Mouse (Mus musculus) intestine, embryonic 16.5 days (tissue): Measurements from ENCODE around the gene Cdh3. TPM values are rescaled to one million over a fixed set of nuclear protein-coding genes. Genes with fewer than 3 reads are reported as not detected.

Experiments used
- ATAC-seq: fragments of 200-750 bp; cut with Nextera tagmentation; 2 replicates; pipeline ENCODE4 v1.8.0; 2017; ENCODE audit warnings: moderate TSS enrichment, moderate library complexity
- H3K27ac ChIP-seq: fragments of 300-500 bp; sonication (generic); 2 replicates; pipeline ENCODE4 v1.5.1; 2014; ENCODE audit warnings: mild to moderate bottlenecking, low read length
- H3K27me3 ChIP-seq: fragments of 300-500 bp; sonication (generic); replicated peaks from 2 replicates; pipeline ENCODE4 v1.6.1; 2014; ENCODE audit warnings: low read length, control low read depth, mixed read lengths; ENCODE audit not compliant: control insufficient read depth, insufficient read depth
- H3K36me3 ChIP-seq: fragments of 300-500 bp; sonication (generic); 2 replicates; pipeline ENCODE4 v1.6.1; 2014; ENCODE audit warnings: low read length, control low read depth; ENCODE audit not compliant: control insufficient read depth, insufficient read depth
- H3K4me1 ChIP-seq: fragments of 300-500 bp; sonication (generic); 2 replicates; pipeline ENCODE4 v1.6.1; 2014; ENCODE audit warnings: low read length, control low read depth, mixed read lengths; ENCODE audit not compliant: control insufficient read depth, insufficient read depth
- H3K4me2 ChIP-seq: fragments of 300-500 bp; sonication (generic); 2 replicates; pipeline ENCODE4 v1.6.1; 2014; ENCODE audit warnings: low read depth, low read length, control low read depth
- H3K4me3 ChIP-seq: fragments of 300-500 bp; sonication (generic); 2 replicates; pipeline ENCODE4 v1.5.1; 2014; ENCODE audit warnings: mild to moderate bottlenecking, low read length
- H3K9ac ChIP-seq: fragments of 300-500 bp; sonication (generic); 2 replicates; pipeline ENCODE4 v1.6.1; 2014; ENCODE audit warnings: low read depth, low read length
- H3K9me3 ChIP-seq: fragments of 300-500 bp; sonication (generic); 2 replicates; pipeline ENCODE4 v1.6.1; 2016; ENCODE audit warnings: low read length, control low read depth; ENCODE audit not compliant: control insufficient read depth
- WGBS: fragments of 180-500 bp; shearing (Covaris S2); extraction: QIAGEN DNeasy Blood & Tissue Kit; methylation state at CpG from one replicate; pipeline ENCODE4 v1.1.7; 2014; 5-methylcytosine and 5-hydroxymethylcytosine counted together
- polyA plus RNA-seq: library from polyadenylated mRNA; unstranded; fragments of >200 nt; fragmentation: Nextera tagmentation; extraction: Ambion mirVana; gene quantifications from 2 replicates; pipeline ENCODE4 v1.2.1, GENCODE M21; 2015

The Cdh3 gene
- polyA plus RNA-seq, 1 experiment from 2014 or later, result 12.5 TPM

DNA sequence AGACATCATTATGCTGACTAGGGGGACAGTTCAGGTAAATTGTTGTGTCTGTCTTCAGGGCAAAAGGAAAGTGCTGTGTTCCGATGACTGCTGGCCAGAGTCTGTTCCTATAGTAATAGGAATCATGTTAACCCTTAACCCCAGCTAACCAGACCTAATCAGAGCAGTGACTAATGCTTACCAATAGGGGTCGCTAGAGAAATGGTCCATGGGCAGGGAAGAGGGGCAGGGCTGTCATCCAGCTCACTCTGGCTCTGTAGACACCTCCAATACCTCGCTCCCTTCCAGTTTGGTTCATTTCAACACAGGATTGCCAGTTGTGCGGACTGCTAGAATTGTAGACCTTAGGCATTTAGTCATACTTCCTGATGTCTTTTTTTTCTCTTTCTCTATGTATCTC, 24.8 kb downstream of the Cdh3 start:
- Histone ChIP-seq H3K4me2 (no peak overlapping the region), H3K9ac (no peak overlapping the region), H3K4me3 (no peak overlapping the region), H3K27ac (no peak overlapping the region), H3K27me3 (no peaks in the 10 kb centered on the region), H3K4me1 (no peaks in the 10 kb centered on the region), H3K9me3 (peaks cover 2% of the 10 kb centered on the region), H3K36me3 (no peaks in the 10 kb centered on the region)
- WGBS, result 70% methylated on average over 4 of the region's 4 CpGs
- ATAC-seq, result no peak

DNA sequence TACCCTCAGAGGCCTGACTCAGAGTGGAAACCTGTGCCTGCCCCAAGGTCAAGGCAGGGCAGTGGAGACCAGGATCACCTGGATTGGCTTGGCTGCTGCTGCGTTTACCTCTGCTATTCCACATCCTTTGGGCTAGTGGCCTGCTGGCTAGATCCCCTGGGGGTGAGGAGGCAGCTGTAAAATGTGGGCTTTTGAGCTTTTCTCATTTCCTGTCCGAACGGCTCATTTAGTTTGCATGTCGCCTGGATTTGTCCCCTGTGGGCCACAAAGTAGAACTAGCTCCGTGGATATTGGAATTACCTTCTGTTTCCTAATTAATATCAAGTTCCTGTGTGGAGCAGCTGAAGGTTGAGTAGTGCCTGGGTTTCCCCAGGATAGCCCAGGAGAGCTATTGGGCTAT, 28.5 kb downstream of the Cdh3 start:
- Histone ChIP-seq H3K4me3 (no peak overlapping the region), H3K9ac (no peak overlapping the region), H3K36me3 (peaks cover 3% of the 10 kb centered on the region; the same call in 1 of the 2 replicates), H3K4me1 (no peaks in the 10 kb centered on the region), H3K4me2 (no peak overlapping the region), H3K9me3 (no peaks in the 10 kb centered on the region), H3K27ac (no peak overlapping the region), H3K27me3 (no peaks in the 10 kb centered on the region)
- WGBS, result 75% methylated on average over 5 of the region's 5 CpGs
- no peak for ATAC-seq

DNA sequence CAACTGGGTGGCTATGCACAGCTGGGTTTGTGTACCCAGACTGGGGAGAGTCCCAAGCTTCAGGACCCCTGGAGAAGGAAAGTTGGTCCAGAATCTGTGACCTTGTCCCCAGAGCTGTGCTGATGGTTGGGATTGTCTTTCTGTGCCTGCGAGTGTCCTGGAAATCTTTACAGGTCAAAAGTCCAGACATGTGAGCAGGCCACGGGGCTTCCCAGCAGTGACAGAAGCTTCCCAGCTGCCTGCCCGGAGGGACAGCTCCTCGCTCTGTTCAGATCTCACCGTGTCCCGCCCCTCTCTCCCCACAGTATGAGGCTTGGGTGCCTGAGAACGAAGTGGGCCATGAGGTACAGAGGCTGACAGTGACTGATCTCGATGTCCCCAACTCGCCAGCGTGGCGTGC, 30.3 kb downstream of the Cdh3 start:
- ATAC-seq, result 0 out of 2 replicates have a peak, but pooled peaks have one; percentile 33
- 78% methylated on average over 11 of the region's 11 CpGs for WGBS

DNA sequence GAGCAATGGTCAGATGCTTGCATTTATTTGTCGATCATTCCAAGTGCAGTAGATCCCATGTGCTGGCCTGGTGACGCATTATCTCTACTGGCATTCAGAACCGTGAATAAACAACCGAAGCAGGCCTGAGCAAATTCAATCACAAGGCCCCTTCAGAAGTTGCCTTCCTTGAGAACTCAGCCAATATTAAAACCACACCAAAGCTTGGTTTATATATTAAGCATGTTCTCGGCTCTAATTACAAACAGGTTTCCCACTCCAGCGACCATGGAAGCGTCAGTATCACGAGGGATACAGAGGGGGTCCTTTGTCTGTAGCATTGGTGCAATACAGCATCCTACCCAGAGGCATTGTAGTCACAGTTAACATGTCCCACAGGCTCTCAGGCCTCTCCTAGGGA, 32.4 kb downstream of the Cdh3 start:
- Histone ChIP-seq H3K36me3 (peaks cover 3% of the 10 kb centered on the region; the same call in 1 of the 2 replicates), H3K4me2 (no peak overlapping the region), H3K9ac (no peak overlapping the region), H3K9me3 (no peaks in the 10 kb centered on the region), H3K4me3 (no peak overlapping the region), H3K27me3 (no peaks in the 10 kb centered on the region), H3K4me1 (no peaks in the 10 kb centered on the region), H3K27ac (no peak overlapping the region)
- no peak for ATAC-seq
- WGBS, result 82% methylated on average over 8 of the region's 8 CpGs

More for the DNA sequence above, 30.3 kb downstream of the Cdh3 start:
- no peak overlapping the region for H3K4me3 ChIP-seq
- H3K9me3 ChIP-seq, result no peaks in the 10 kb centered on the region
- H3K4me2 ChIP-seq, result no peak overlapping the region
- H3K36me3 ChIP-seq, result peaks cover 3% of the 10 kb centered on the region; the same call in 1 of the 2 replicates
- H3K9ac ChIP-seq, result no peak overlapping the region
- no peaks in the 10 kb centered on the region for H3K4me1 ChIP-seq
- H3K27me3 ChIP-seq, result no peaks in the 10 kb centered on the region
- no peak overlapping the region for H3K27ac ChIP-seq

DNA sequence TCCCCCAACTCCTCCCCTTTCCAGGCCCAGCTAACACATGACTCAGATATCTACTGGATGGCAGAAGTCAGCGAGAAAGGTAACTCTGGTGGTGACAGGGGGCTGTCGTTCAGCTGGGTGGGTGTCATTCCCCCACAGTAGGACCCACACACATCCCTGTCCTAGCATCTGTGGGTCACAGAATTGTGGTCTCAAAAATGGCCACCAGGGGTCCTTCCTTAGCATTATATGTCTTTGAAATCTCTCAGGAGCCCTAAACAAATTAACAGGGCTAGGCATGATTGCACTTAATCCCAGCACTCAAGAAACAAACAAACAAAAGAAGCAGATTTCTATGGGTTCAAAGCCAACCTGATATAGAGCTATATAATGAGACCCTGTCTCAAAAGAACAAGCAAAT, 34.5 kb downstream of the Cdh3 start:
- Histone ChIP-seq H3K9ac (no peak overlapping the region), H3K27ac (no peak overlapping the region), H3K4me1 (0 out of 2 replicates have a peak, but pooled peaks cover 3% of the 10 kb centered on the region), H3K36me3 (peaks cover 3% of the 10 kb centered on the region; the same call in 1 of the 2 replicates), H3K4me2 (no peak overlapping the region), H3K4me3 (no peak overlapping the region), H3K27me3 (no peaks in the 10 kb centered on the region), H3K9me3 (no peaks in the 10 kb centered on the region)
- WGBS, result 68% methylated on average over 2 of the region's 2 CpGs
- 0 out of 2 replicates have a peak, but pooled peaks have one; percentile 21 for ATAC-seq

DNA sequence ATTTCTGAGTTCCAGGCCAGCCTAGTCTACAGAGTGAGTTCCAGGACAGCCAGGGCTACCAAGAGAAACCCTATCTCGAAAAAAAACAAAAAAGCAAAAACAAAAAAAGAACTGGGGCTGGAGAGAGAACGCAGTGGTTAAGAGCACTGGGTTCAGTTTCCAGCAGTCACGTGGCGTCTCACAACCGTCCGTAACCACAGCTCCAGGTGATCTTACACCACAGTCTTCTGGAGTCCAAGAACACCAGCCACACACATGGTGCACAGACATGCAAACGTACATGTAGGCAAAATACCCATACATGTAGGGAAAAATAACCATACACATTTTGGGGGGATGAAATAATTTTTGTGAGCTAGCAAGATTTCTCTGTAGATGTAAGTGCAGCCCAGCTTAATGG, 36.1 kb downstream of the Cdh3 start:
- Histone ChIP-seq H3K4me2 (no peak overlapping the region), H3K36me3 (no peaks in the 10 kb centered on the region), H3K27me3 (no peaks in the 10 kb centered on the region), H3K9me3 (no peaks in the 10 kb centered on the region), H3K9ac (no peak overlapping the region), H3K4me1 (0 out of 2 replicates have a peak, but pooled peaks cover 3% of the 10 kb centered on the region), H3K27ac (no peak overlapping the region), H3K4me3 (no peak overlapping the region)
- 88% methylated on average over 7 of the region's 7 CpGs for WGBS
- no peak for ATAC-seq

DNA sequence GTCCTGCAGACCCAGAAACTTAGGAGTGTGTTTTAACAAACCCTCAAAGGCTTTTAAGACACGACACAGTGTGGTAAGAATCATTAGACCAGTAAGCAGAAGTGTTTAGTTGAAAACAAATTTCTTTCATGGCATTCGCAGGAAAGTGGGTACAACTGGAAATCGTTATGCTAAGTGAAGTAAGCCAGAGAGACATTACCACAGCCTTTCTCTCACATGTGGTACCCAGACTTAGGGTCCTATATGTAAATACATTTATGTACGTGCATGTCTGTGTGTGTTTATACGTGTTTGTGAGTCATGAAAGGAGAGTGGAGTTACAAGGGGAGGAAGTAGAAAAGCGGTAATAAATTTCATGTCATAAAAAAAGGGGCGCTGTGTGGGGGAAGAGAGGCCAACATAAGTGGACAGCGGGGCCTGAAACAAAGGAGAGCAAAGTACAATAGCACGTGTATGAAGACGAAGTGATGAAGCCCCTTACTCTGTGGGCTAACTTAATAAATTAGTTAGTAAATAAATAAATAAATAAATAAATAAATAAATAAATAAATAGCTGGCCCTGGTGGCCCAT, 37.8 kb downstream of the Cdh3 start:
- ATAC-seq, result peak; percentile 68

DNA sequence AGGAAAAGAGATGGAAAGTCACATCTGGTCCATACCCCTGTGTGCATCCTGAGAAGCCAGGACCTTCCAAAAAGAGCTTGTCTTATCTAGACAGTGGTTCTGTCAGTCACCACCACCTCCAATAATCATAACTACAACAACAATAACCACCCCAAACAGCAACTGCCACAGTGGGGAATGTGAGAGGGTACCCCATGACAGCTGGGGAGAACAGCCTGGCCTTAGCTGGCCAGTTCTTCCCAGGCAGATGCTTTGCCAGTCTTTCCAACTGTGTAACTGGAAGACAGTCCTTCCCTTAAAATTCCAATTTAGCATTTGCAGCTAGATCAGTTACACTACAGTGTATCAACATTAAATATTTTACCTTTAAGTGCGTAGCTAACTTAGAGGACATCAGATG, 40.2 kb downstream of the Cdh3 start:
- no peak for ATAC-seq
- no peak overlapping the region for H3K27ac ChIP-seq
- H3K4me1 ChIP-seq, result 0 out of 2 replicates have a peak, but pooled peaks cover 3% of the 10 kb centered on the region
- H3K9ac ChIP-seq, result no peak overlapping the region
- H3K36me3 ChIP-seq, result peaks cover 2% of the 10 kb centered on the region; the same call in 1 of the 2 replicates
- H3K4me3 ChIP-seq, result no peak overlapping the region
- H3K27me3 ChIP-seq, result no peaks in the 10 kb centered on the region
- WGBS, result 94% methylated on average over 1 of the region's 1 CpGs
- H3K9me3 ChIP-seq, result no peaks in the 10 kb centered on the region
- H3K4me2 ChIP-seq, result no peak overlapping the region

More for the DNA sequence above, 37.8 kb downstream of the Cdh3 start:
- 66% methylated on average over 10 of the region's 10 CpGs for WGBS
- Histone ChIP-seq H3K4me1 (0 out of 2 replicates have a peak, but pooled peaks cover 3% of the 10 kb centered on the region), H3K9me3 (no peaks in the 10 kb centered on the region), H3K4me2 (no peak overlapping the region), H3K36me3 (no peaks in the 10 kb centered on the region), H3K27me3 (no peaks in the 10 kb centered on the region), H3K27ac (no peak overlapping the region), H3K9ac (no peak overlapping the region), H3K4me3 (no peak overlapping the region)

DNA sequence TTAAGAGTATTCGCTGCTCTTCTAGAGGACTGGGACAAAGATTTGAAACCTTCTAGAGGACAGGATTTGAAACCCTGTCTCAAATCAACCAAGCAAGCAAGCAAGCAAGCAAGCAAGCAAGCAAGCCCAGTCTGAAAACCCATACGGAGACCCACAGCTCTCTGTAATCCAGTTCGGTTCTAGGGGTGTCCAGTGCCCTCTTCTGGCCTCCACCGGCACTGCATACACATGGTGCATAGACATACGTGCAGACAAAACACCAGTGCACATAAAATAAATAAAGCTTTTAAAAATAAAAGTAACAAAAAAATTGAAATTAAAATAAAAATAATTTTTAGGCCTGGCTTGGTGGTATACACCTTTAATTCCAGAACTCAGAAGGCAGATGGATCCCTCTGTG, 43.3 kb downstream of the Cdh3 start:
- no peaks in the 10 kb centered on the region for H3K4me1 ChIP-seq
- peaks cover 2% of the 10 kb centered on the region; the same call in 1 of the 2 replicates for H3K36me3 ChIP-seq
- no peaks in the 10 kb centered on the region for H3K27me3 ChIP-seq
- WGBS, result 96% methylated on average over 5 of the region's 5 CpGs
- no peak overlapping the region for H3K27ac ChIP-seq
- no peak overlapping the region for H3K4me3 ChIP-seq
- no peak for ATAC-seq
- no peak overlapping the region for H3K4me2 ChIP-seq
- H3K9me3 ChIP-seq, result peaks cover 4% of the 10 kb centered on the region; the same call in 1 of the 2 replicates
- H3K9ac ChIP-seq, result no peak overlapping the region
